Mouse (Mus musculus) small intestine, adult 2 months (tissue): ENCODE measurements around the gene Stat3. TPM values are rescaled to one million over a fixed set of nuclear protein-coding genes. Genes with fewer than 3 reads are reported as not detected.
A peak's percentile ranks its signal among the peaks of the same experiment; 100 is the strongest.

ENCODE experiments used
- H3K27ac ChIP-seq: fragments of 200-500 bp; 2 replicates; pipeline ENCODE4 v1.5.1; 2012; ENCODE audit warnings: low read depth, low read length, control low read depth, inconsistent platforms; ENCODE audit not compliant: insufficient read depth
- H3K27me3 ChIP-seq: fragments of 200-500 bp; 2 replicates; pipeline ENCODE4 v1.6.1; 2012; ENCODE audit warnings: mild to moderate bottlenecking, moderate library complexity, low read length, inconsistent platforms; ENCODE audit not compliant: control insufficient read depth, insufficient read depth
- H3K36me3 ChIP-seq: fragments of 200-500 bp; 2 replicates; pipeline ENCODE4 v1.6.1; 2012; ENCODE audit warnings: mild to moderate bottlenecking, low read length, control low read depth, inconsistent platforms; ENCODE audit not compliant: control insufficient read depth, insufficient read depth
- H3K4me1 ChIP-seq: fragments of 200-500 bp; 2 replicates; pipeline ENCODE4 v1.6.1; 2012; ENCODE audit warnings: low read length, inconsistent platforms, mixed read lengths; ENCODE audit not compliant: control insufficient read depth, insufficient read depth, insufficient read length
- H3K4me3 ChIP-seq: fragments of 200-500 bp; 2 replicates; pipeline ENCODE4 v1.5.1; 2012; ENCODE audit warnings: low read depth, mild to moderate bottlenecking, control low read depth, inconsistent platforms, low read length, moderate library complexity
- CTCF ChIP-seq: fragments of 200-500 bp; IDR thresholded peaks from 2 replicates; pipeline ENCODE4 v1.5.1; 2012; ENCODE audit warnings: low read depth, mild to moderate bottlenecking, control low read depth, inconsistent platforms, low read length, moderate library complexity, mixed read lengths; ENCODE audit not compliant: insufficient replicate concordance, insufficient read length; ENCODE audit errors: extremely low read depth
- POLR2A ChIP-seq: fragments of 200-500 bp; IDR thresholded peaks from 2 replicates; pipeline ENCODE4 v1.6.1; 2012; ENCODE audit warnings: low read depth, mild to moderate bottlenecking, control low read depth, inconsistent platforms, low read length, moderate library complexity
- WGBS: fragments of 180-500 bp; shearing (Covaris S2); methylation state at CpG from one replicate; pipeline ENCODE4 v1.1.7; 2018; 5-methylcytosine and 5-hydroxymethylcytosine counted together
- polyA plus RNA-seq: library from polyadenylated mRNA; depleted of rRNA; stranded (reverse); fragments of >200 nt; gene quantifications from 2 replicates; pipeline ENCODE4 v1.2.3, GENCODE M21; 2012

The Stat3 gene
- polyA plus RNA-seq, 1 experiment = 106 TPM

- Histone ChIP-seq H3K36me3 (peaks cover 33% of the 10 kb centered on the region), H3K27me3 (no peaks in the 10 kb centered on the region), H3K27ac (no peak overlapping the region), H3K4me1 (no peaks in the 10 kb centered on the region; the same call in 1 of the 2 replicates), H3K4me3 (no peak overlapping the region)
- TF ChIP-seq CTCF (no peak), POLR2A (no peak)
- WGBS = 82% methylated on average over 17 of the region's 17 CpGs
Observed at GRCm38 (mm10) chr11:100912401-100913155, 26.8 kb downstream of the Stat3 start.

DNA sequence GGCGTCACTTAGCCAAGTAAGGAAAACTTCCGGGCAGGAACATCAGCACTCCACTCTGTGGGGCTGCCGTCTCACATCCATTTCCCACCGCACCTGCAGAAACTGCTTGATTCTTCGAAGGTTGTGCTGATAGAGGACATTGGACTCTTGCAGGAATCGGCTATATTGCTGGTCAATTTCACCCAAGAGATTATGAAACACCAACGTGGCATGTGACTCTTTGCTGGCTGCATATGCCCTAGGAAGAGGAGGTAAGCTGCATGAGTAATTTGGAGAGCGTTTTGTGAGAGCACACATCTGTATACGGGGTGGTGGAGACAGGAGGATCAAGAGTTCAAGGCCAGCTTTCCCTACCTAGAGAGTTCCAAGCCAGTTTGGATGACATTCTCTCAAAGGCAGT lies 30.8 kb downstream of the Stat3 start:
- Histone ChIP-seq H3K27ac (no peak overlapping the region), H3K36me3 (peaks cover 54% of the 10 kb centered on the region), H3K4me1 (peaks cover 6% of the 10 kb centered on the region), H3K4me3 (no peak overlapping the region), H3K27me3 (no peaks in the 10 kb centered on the region)
- TF ChIP-seq CTCF = no peak
- TF ChIP-seq POLR2A = no peak
- WGBS = 81% methylated on average over 9 of the region's 9 CpGs

DNA sequence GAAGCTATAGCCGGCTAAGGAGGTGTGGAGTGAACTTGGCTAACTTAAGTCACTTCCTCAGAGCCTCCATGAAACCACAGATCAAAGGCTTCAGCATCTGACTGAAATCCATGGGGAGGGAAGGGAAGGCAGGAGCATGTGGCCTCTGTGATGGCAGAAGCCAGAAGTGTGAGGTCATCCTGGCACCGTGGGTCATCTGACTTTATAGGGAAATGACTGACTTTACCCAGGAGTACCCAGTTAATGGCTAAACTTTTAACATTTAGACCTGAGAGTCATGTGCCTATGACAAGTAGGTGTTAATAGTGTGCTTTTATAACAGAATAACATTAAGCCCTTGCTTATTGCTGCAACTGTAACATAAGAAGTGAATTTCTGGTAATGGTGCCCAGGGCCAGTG lies 31.2 kb downstream of the Stat3 start:
- no peak overlapping the region for H3K4me3 ChIP-seq

GRCm38 (mm10) chr11:100906885-100907284 lies 32.5 kb downstream of the Stat3 start:
- Histone ChIP-seq H3K4me3 (no peak overlapping the region), H3K4me1 (peaks cover 6% of the 10 kb centered on the region), H3K27ac (no peak overlapping the region), H3K36me3 (peaks cover 66% of the 10 kb centered on the region), H3K27me3 (no peaks in the 10 kb centered on the region)
- TF ChIP-seq POLR2A (no peak), CTCF (no peak)
- WGBS = 78% methylated on average over 4 of the region's 4 CpGs

More for the DNA sequence above, 31.2 kb downstream of the Stat3 start:
- no peak overlapping the region for H3K27ac ChIP-seq
- H3K4me1 ChIP-seq = peaks cover 6% of the 10 kb centered on the region
- no peaks in the 10 kb centered on the region for H3K27me3 ChIP-seq
- TF ChIP-seq POLR2A (no peak), CTCF (no peak)
- H3K36me3 ChIP-seq = peaks cover 59% of the 10 kb centered on the region
- WGBS = 62% methylated on average over 2 of the region's 2 CpGs

- Histone ChIP-seq H3K4me1 (peaks cover 6% of the 10 kb centered on the region), H3K4me3 (no peak overlapping the region), H3K27ac (no peak overlapping the region), H3K36me3 (peaks cover 69% of the 10 kb centered on the region), H3K27me3 (no peaks in the 10 kb centered on the region)
- no peak for TF ChIP-seq POLR2A
- no peak for TF ChIP-seq CTCF
- WGBS = 73% methylated on average over 1 of the region's 1 CpGs
Observed at GRCm38 (mm10) chr11:100905929-100906328, 33.4 kb downstream of the Stat3 start.

DNA sequence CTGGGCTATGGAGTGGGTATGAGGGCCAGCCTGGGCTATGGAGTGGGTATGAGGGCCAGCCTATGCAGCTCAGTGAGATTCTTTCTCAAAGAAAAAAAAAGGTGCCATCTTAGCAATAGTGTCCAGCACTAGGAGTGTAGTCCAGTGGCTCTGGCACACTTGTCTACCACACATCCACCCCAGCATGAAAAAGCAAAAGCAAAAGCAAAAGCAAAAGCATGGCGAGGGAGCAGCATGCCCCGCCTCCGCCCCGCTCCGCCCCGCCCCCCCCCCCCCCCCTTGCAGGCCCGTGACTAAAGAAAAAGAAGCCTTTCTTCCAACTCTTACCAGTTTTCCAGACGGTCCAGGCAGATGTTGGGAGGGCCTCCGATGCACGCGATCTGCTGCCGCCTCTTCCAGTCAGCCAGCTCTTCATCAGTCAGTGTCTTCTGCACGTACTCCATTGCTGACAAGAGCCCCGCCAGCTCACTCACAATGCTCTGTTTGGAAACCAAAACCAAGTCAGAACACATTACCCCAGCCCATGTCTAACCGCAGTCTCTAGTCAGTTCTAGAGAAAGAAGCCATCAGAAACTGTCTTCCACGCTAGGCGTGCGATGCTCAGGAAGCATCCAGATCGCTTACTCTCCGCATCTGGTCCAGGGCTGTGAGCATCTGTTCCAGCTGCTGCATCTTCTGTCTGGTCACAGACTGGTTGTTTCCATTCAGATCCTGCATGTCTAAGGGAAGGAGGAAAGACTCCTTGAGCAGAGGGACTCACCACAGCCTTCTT lies 34.6 kb downstream of the Stat3 start:
- no peaks in the 10 kb centered on the region for H3K27me3 ChIP-seq
- H3K27ac ChIP-seq = peak overlapping the region; percentile 68
- H3K36me3 ChIP-seq = peaks cover 69% of the 10 kb centered on the region
- 64% methylated on average over 20 of the region's 20 CpGs for WGBS
- TF ChIP-seq POLR2A = no peak
- no peak for TF ChIP-seq CTCF
- peaks cover 6% of the 10 kb centered on the region for H3K4me1 ChIP-seq
- peak overlapping the region; percentile 58 for H3K4me3 ChIP-seq
